Mouse (Mus musculus) heart, adult 2 months (tissue): Measurements from ENCODE around the gene Capzb. TPM values are rescaled to one million over a fixed set of nuclear protein-coding genes. Genes with fewer than 3 reads are reported as not detected.
A peak's percentile ranks its signal among the peaks of the same experiment; 100 is the strongest.

Experiments used
- DNase-seq, 2 experiments: peaks; one replicate each; pipeline ENCODE4 v3.0.0; 2021
- H3K27ac ChIP-seq: fragments of 200-600 bp; 2 replicates; pipeline ENCODE4 v1.8.1; 2022
- H3K27me3 ChIP-seq: fragments of 200-500 bp; 2 replicates; pipeline ENCODE4 v1.6.1; 2012; ENCODE audit warnings: mild to moderate bottlenecking, low read length, inconsistent platforms, mixed read lengths; ENCODE audit not compliant: control insufficient read depth, insufficient read depth
- H3K36me3 ChIP-seq: fragments of 200-500 bp; 2 replicates; pipeline ENCODE4 v1.6.1; 2012; ENCODE audit warnings: low read length, inconsistent platforms; ENCODE audit not compliant: control insufficient read depth, insufficient read depth
- H3K4me1 ChIP-seq: fragments of 200-500 bp; 2 replicates; pipeline ENCODE4 v1.6.1; 2011; ENCODE audit warnings: low read length; ENCODE audit not compliant: control insufficient read depth, insufficient read depth
- H3K4me3 ChIP-seq: fragments of 200-600 bp; 2 replicates; pipeline ENCODE4 v1.8.1; 2022
- H3K79me2 ChIP-seq: fragments of 200-500 bp; replicated peaks from 2 replicates; pipeline ENCODE4 v1.6.1; 2012; ENCODE audit warnings: mild to moderate bottlenecking, inconsistent platforms, low read length, moderate library complexity, mixed read lengths; ENCODE audit not compliant: control insufficient read depth, insufficient read depth
- H3K9ac ChIP-seq: fragments of 200-500 bp; 2 replicates; pipeline ENCODE4 v1.6.1; 2012; ENCODE audit warnings: low read depth, mild to moderate bottlenecking, control low read depth, inconsistent platforms, low read length, mixed read lengths
- CTCF ChIP-seq: fragments of 200-600 bp; IDR thresholded peaks from 2 replicates; pipeline ENCODE4 v1.8.1; 2022; ENCODE audit warnings: antibody characterized with exemption, mild to moderate bottlenecking, moderate library complexity
- EP300 ChIP-seq: fragments of 200-500 bp; IDR thresholded peaks from 2 replicates; pipeline ENCODE4 v1.6.1; 2011; ENCODE audit warnings: low read depth, low read length, control low read depth; ENCODE audit not compliant: insufficient read depth
- POLR2A ChIP-seq: fragments of 200-500 bp; IDR thresholded peaks from 2 replicates; pipeline ENCODE4 v1.6.1; 2011; ENCODE audit warnings: mild to moderate bottlenecking, low read depth, low read length, control low read depth; ENCODE audit not compliant: insufficient read depth
- WGBS: fragments of 180-500 bp; shearing (Covaris S2); methylation state at CpG from one replicate; pipeline ENCODE4 v1.1.7; 2018; 5-methylcytosine and 5-hydroxymethylcytosine counted together
- intact Hi-C: fragments of 180-260 bp; cut with DNase I; formaldehyde crosslinking; loops from one replicate; pipeline ENCODE4 v1.15.1; 2025
- polyA plus RNA-seq: library from polyadenylated mRNA; depleted of rRNA; stranded (reverse); fragments of >200 nt; gene quantifications from 2 replicates; pipeline ENCODE4 v1.2.3, GENCODE M21; 2012
- total RNA-seq, 2 experiments: library from RNA; stranded (reverse); gene quantifications; 2 replicates each; pipeline ENCODE4 v1.2.3; 2021

Gene Capzb
- total and polyA plus RNA-seq, 3 experiments: 160 to 392 (median 342) TPM

DNA sequence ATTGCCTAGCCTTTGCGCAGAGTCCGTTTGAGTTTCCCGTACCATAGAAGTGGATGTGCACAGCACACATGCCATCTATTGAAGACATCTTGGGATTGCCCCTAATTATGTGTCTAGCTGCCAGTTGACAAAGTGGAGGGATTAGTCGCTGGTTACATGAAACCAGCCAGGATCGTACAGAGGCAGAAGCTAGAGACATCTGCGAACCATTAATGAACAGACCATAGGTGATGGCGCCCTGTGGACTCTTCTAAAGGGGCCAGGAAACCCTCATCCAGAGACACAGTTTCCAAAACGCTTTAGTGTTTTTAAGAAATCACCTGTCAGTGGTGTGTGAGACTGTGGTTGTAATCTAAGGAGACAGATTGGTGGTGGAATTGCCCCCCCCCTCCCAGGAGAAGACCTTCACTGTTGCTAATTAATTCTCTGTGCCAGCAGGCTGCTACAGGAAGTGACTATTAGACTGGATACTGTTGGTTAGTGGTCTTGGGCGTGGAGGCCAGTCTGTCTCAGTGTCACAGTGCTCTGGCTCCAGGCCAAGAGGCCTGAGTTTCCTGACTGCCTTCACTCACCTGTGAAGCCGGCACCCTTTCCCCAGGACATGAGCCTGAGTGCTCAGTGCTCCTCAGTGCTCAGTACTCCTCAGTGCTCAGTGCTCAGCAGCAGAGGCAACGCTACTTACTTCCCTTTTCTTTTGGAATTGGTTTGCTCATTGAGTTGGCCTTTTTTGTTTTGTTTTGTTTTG is 37.8 kb downstream of the Capzb start:
- H3K4me3 ChIP-seq: no peak overlapping the region
- peaks cover 57% of the 10 kb centered on the region for H3K4me1 ChIP-seq
- no peak overlapping the region for H3K9ac ChIP-seq
- no peaks in the 10 kb centered on the region for H3K27me3 ChIP-seq
- H3K79me2 ChIP-seq: peaks cover 20% of the 10 kb centered on the region
- WGBS: 58% methylated on average over 11 of the region's 11 CpGs
- peak overlapping the region; percentile 62 for H3K27ac ChIP-seq
- DNase-seq: peak in 1 of 2 experiments; percentile 56
- intact Hi-C loops: loop anchor here (1.0 to 5.0 kb wide), 2 partner anchors 8 to 143 kb away; no protein-coding TSS in a partner anchor
- peaks cover 21% of the 10 kb centered on the region for H3K36me3 ChIP-seq
- TF ChIP-seq CTCF (no peak), EP300 (no peak), POLR2A (no peak)

- Histone ChIP-seq H3K27ac (peak overlapping the region; percentile 62), H3K27me3 (no peaks in the 10 kb centered on the region), H3K36me3 (peaks cover 16% of the 10 kb centered on the region), H3K9ac (no peak overlapping the region), H3K4me3 (no peak overlapping the region), H3K4me1 (peaks cover 54% of the 10 kb centered on the region), H3K79me2 (peaks cover 19% of the 10 kb centered on the region)
- 55% methylated on average over 8 of the region's 8 CpGs for WGBS
- TF ChIP-seq CTCF (no peak), EP300 (no peak), POLR2A (no peak)
- intact Hi-C loops: loop anchor here (5.0 kb wide), 1 partner anchor 144 kb away; no protein-coding TSS in a partner anchor
- DNase-seq: no peak
Measured at GRCm38 (mm10) chr4:139231163-139231562, 38.5 kb downstream of the Capzb start.

DNA sequence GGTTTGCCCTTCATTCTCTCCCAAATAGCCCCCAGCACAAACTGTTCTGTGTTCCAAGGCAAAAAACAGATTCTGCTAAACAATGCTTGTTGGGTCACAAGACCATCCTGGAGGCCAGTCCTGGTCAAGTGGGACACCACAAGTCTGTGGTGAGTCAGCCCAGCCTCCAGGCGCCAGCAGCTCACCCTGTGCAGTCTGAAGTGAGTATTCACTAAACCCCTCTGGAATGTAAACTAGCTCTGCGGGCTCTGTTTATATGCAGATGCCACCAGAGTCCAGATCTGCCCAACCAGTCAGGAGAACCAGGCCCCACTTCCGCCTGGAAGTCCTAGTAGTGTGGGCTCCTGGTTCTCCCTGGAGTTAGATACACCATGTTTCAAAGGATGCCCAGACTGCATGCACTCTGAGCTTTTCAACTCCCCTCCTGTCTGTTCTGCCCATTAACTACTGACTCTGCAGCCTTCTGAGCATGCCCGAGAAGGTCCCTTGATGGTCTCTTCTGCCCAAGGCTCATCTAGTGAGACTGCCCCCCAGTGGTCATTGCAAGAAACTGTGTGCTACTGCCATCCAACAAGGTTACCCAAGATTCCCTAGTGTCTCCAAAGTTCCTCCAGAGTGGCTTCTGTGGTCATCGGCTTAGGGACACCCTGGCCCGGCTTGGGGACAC is 39.9 kb downstream of the Capzb start:
- H3K79me2 ChIP-seq: peaks cover 17% of the 10 kb centered on the region
- H3K4me1 ChIP-seq: peaks cover 49% of the 10 kb centered on the region
- TF ChIP-seq POLR2A: no peak
- peak; percentile 88 for TF ChIP-seq CTCF
- 0 out of 2 replicates have a peak overlapping the region, but pooled peaks have one; percentile 12 for H3K9ac ChIP-seq
- H3K27ac ChIP-seq: peak overlapping the region; percentile 62
- peak in 1 of 2 experiments; percentile 73 for DNase-seq
- WGBS: 46% methylated on average over 6 of the region's 6 CpGs
- no peak overlapping the region for H3K4me3 ChIP-seq
- intact Hi-C loops: loop anchor here (2.0 to 5.0 kb wide), 2 partner anchors 38 to 145 kb away; no protein-coding TSS in a partner anchor
- no peaks in the 10 kb centered on the region for H3K27me3 ChIP-seq
- H3K36me3 ChIP-seq: peaks cover 16% of the 10 kb centered on the region

- intact Hi-C loops: loop anchor here (2.0 to 5.0 kb wide), 2 partner anchors 38 to 146 kb away; no protein-coding TSS in a partner anchor
- Histone ChIP-seq H3K9ac (0 out of 2 replicates have a peak overlapping the region, but pooled peaks have one; percentile 12), H3K79me2 (peaks cover 17% of the 10 kb centered on the region), H3K27ac (peak overlapping the region; percentile 62), H3K4me3 (no peak overlapping the region), H3K4me1 (peaks cover 49% of the 10 kb centered on the region), H3K27me3 (no peaks in the 10 kb centered on the region), H3K36me3 (peaks cover 16% of the 10 kb centered on the region)
- TF ChIP-seq CTCF (no peak; the same call in none of the 2 replicates), EP300 (0 out of 2 replicates have a peak, but pooled peaks have one; percentile 57), POLR2A (no peak)
- 47% methylated on average over 7 of the region's 7 CpGs for WGBS
- DNase-seq: peak in 1 of 2 experiments; percentile 64
Measured at GRCm38 (mm10) chr4:139233146-139233495, 40.4 kb downstream of the Capzb start.

GRCm38 (mm10) chr4:139233755-139234254 is 41.1 kb downstream of the Capzb start:
- H3K27ac ChIP-seq: peak overlapping the region; percentile 62
- intact Hi-C loops: loop anchor here (2.0 to 5.0 kb wide), 2 partner anchors 39 to 147 kb away; no protein-coding TSS in a partner anchor

More at GRCm38 (mm10) chr4:139233755-139234254, 41.1 kb downstream of the Capzb start:
- Histone ChIP-seq H3K27me3 (no peaks in the 10 kb centered on the region), H3K4me1 (peaks cover 46% of the 10 kb centered on the region), H3K79me2 (peaks cover 14% of the 10 kb centered on the region), H3K4me3 (no peak overlapping the region), H3K36me3 (peaks cover 13% of the 10 kb centered on the region), H3K9ac (no peak overlapping the region)
- 20% methylated on average over 4 of the region's 4 CpGs for WGBS
- no peak for TF ChIP-seq POLR2A
- TF ChIP-seq EP300: no peak
- TF ChIP-seq CTCF: no peak
- no peak for DNase-seq
